Mouse (Mus musculus) cerebellum, adult 2 months (tissue): ENCODE measurements at regions not wholly inside any gene's neighbourhood (a gene's known extent, or its start where the extent isn't known, plus 50 kb on each side); places are given as distances from the start of the nearest gene placed in this dataset.

Experiments
- CTCF ChIP-seq: fragments of 200-500 bp; IDR thresholded peaks from 2 replicates; pipeline ENCODE4 v1.5.1; 2011; ENCODE audit warnings: low read depth, mild to moderate bottlenecking, control low read depth, low read length, moderate library complexity, borderline replicate concordance; ENCODE audit not compliant: insufficient read depth
- POLR2A ChIP-seq: fragments of 200-500 bp; IDR thresholded peaks from 2 replicates; pipeline ENCODE4 v1.6.1; 2011; ENCODE audit warnings: low read length, control low read depth, borderline replicate concordance; ENCODE audit not compliant: insufficient read depth

DNA sequence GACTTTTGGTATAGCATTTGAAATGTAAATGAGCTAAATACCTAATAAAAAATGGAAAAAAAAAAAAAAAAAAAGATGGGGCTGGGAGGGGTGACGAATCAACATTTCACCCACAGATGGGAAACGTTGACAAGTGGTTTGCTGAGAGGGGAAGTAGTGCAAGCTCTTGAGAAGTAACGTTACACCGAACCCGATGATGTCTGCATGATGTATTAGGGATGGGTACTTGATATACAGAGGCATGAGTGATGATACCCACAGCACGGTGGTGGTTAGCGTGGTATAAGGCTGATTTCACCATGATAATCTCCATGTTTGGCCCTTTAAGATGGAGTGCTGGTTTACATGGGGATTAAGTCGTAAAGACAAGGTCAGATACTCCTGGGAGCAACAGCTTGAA is 154.2 kb downstream of the Papss1 start:
- no peak for TF ChIP-seq CTCF
- TF ChIP-seq POLR2A: no peak
